Mouse (Mus musculus): ENCODE results near the gene Slc25a22.

Slc25a22 gene

GRCm38 (mm10) chr7:141381068-141381835 lies 56.4 kb downstream of the Slc25a22 start:
- TF ChIP-seq NANOG (IDR thresholded peaks at IDR 0.05; ENCODE audit: borderline replicate concordance, low read length) (no peak), POU5F1 (IDR thresholded peaks at IDR 0.05; ENCODE audit: borderline replicate concordance, low read length) (no peak), CTCF (conservative IDR thresholded peaks at IDR 0.05; ENCODE audit: low read length) (no peak)
- no peaks in the 10 kb centered on the region for H3K9me3 ChIP-seq (ENCODE audit: low read length)
- peaks cover 50% of the 10 kb centered on the region for H3K4me1 ChIP-seq (replicated peaks; ENCODE audit: low read depth, low read length)
- no peaks in the 10 kb centered on the region for H3K36me3 ChIP-seq (ENCODE audit: insufficient read depth, low read length)
- peaks cover 12% of the 10 kb centered on the region; the same call in 1 of the 2 replicates for H3K27me3 ChIP-seq (ENCODE audit: insufficient read depth, low read length)
- H3K4me3 ChIP-seq (replicated peaks; ENCODE audit: low read length) = no peak overlapping the region

All from E14TG2a.4 (cell line).